Mouse (Mus musculus): Measurements from ENCODE around the gene Exoc3l4.
A peak's percentile ranks its signal among the peaks of the same experiment; 100 is the strongest.

Exoc3l4 gene

GRCm38 (mm10) chr12:111411631-111412355 lies 5.0 kb upstream of the Exoc3l4 start:
- no peak for DNase-seq (ENCODE audit: low spot score)

GRCm38 (mm10) chr12:111412581-111413284 lies 4.1 kb upstream of the Exoc3l4 start:
- DNase-seq (ENCODE audit: low spot score), result no peak

- DNase-seq (ENCODE audit: low spot score), result peak; percentile 90
Measured at GRCm38 (mm10) chr12:111413300-111413699, 3.5 kb upstream of the Exoc3l4 start.

GRCm38 (mm10) chr12:111419918-111420317 lies 3.1 kb downstream of the Exoc3l4 start:
- no peak for DNase-seq (ENCODE audit: low spot score)

GRCm38 (mm10) chr12:111420946-111421709 lies 4.3 kb downstream of the Exoc3l4 start:
- DNase-seq (ENCODE audit: low spot score), result no peak

- no peak for DNase-seq (ENCODE audit: low spot score)
Measured at GRCm38 (mm10) chr12:111422852-111423251, 6.0 kb downstream of the Exoc3l4 start.

GRCm38 (mm10) chr12:111423570-111424129 lies 6.8 kb downstream of the Exoc3l4 start:
- no peak for DNase-seq (ENCODE audit: low spot score)

GRCm38 (mm10) chr12:111424547-111424946 lies 7.7 kb downstream of the Exoc3l4 start:
- DNase-seq (ENCODE audit: low spot score), result no peak

GRCm38 (mm10) chr12:111425258-111425657 lies 8.4 kb downstream of the Exoc3l4 start:
- peak; percentile 88 for DNase-seq (ENCODE audit: low spot score)

GRCm38 (mm10) chr12:111425789-111426460 lies 9.1 kb downstream of the Exoc3l4 start:
- DNase-seq (ENCODE audit: low spot score), result peak; percentile 98

- DNase-seq (ENCODE audit: low spot score), result no peak
Measured at GRCm38 (mm10) chr12:111427438-111428113, 10.8 kb downstream of the Exoc3l4 start.

- DNase-seq (ENCODE audit: low spot score), result no peak
Measured at GRCm38 (mm10) chr12:111428364-111428763, 11.5 kb downstream of the Exoc3l4 start.

GRCm38 (mm10) chr12:111428961-111429911 lies 12.4 kb downstream of the Exoc3l4 start:
- DNase-seq (ENCODE audit: low spot score), result peak; percentile 46

- DNase-seq (ENCODE audit: low spot score), result peak; percentile 60
Measured at GRCm38 (mm10) chr12:111430049-111430867, 13.4 kb downstream of the Exoc3l4 start.

GRCm38 (mm10) chr12:111430868-111431817 lies 14.3 kb downstream of the Exoc3l4 start:
- DNase-seq (ENCODE audit: low spot score), result no peak

- no peak for DNase-seq (ENCODE audit: low spot score)
Measured at GRCm38 (mm10) chr12:111432097-111432496, 15.3 kb downstream of the Exoc3l4 start.

- DNase-seq (ENCODE audit: low spot score), result no peak
Measured at GRCm38 (mm10) chr12:111432751-111433331, 16.0 kb downstream of the Exoc3l4 start.
